8 mouse cellular contexts compared by ENCODE assay signal in the genomic region with DNA sequence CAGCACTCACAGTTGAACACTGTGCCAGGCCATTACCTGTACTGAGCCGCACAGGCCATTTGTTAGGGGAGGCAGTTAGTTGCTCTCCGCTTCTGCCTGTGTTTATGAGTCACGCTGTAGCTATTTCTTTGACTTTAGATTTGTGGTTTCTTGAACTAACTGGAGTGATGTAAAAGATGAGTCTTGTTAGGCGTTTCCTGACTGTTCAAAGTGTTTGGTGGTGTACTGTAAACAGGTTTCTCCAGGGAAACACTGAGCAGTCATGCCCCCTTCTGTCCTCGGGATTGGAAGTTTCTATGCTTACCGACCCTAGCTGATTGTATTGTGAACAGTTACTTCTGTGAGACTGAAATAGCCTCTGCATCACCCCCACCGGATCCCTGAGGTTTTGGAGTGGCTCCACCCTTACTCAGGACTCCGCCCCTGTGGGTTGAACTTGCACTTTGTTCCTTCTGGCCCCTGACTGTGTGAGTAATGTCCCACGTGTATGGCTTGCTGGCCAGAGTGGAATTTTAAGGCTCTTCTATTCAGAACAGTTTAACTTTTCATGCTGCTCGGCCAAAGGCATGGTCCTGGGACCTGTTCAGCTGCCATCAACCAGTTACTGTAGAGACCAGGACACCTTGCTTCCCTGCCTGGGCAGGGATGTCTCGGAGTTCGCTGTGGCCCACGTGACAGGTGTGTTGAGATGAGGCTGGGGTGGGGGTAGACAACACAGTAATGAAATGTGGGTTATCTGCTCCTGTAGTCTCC. TPM values are rescaled to one million over a fixed set of nuclear protein-coding genes. Genes with fewer than 3 reads are reported as not detected.
DNase-seq lines count a peak whose midpoint lies in the region; ATAC-seq and TF ChIP-seq lines count a peak whose summit lies in the region.

No protein-coding gene starts in this region.

- no peak for TF ChIP-seq CTCF in E14TG2a.4 (conservative IDR thresholded peaks at IDR 0.05; ENCODE audit: low read length)

- H3K36me3 ChIP-seq in E14TG2a.4 (ENCODE audit: insufficient read depth, low read length), result peaks cover 5% of the 10 kb centered on the region
- H3K36me3 ChIP-seq in forebrain, embryonic 16.5 days (ENCODE audit: control insufficient read depth, insufficient read depth), result no peaks in the 10 kb centered on the region
- no peaks in the 10 kb centered on the region for H3K36me3 ChIP-seq in hindbrain, embryonic 12.5 days
- no peaks in the 10 kb centered on the region for H3K36me3 ChIP-seq in limb, embryonic 15.5 days
- no peaks in the 10 kb centered on the region for H3K36me3 ChIP-seq in myocyte (ENCODE audit: control insufficient read depth, insufficient read depth)

- peak; percentile 18; the same call in 1 of the 2 replicates for ATAC-seq in forebrain, embryonic 16.5 days
- peak; percentile 33 for ATAC-seq in hindbrain, embryonic 12.5 days (ENCODE audit: low FRiP score)
- peak; percentile 83 for ATAC-seq in limb, embryonic 15.5 days (ENCODE audit: insufficient number of reproducible peaks, low FRiP score, low TSS enrichment, low read depth)

- no peak overlapping the region for H3K9ac ChIP-seq in forebrain, embryonic 16.5 days (replicated peaks; ENCODE audit: low read depth, low read length)
- H3K9ac ChIP-seq in hindbrain, embryonic 12.5 days, result no peak overlapping the region
- H3K9ac ChIP-seq in limb, embryonic 15.5 days, result no peak overlapping the region

- H3K4me3 ChIP-seq in E14TG2a.4 (replicated peaks; ENCODE audit: low read length), result peak overlapping the region; percentile 71
- H3K4me3 ChIP-seq in forebrain, embryonic 16.5 days (replicated peaks; ENCODE audit: low read length), result no peak overlapping the region
- H3K4me3 ChIP-seq in hindbrain, embryonic 12.5 days, result no peak overlapping the region
- H3K4me3 ChIP-seq in limb, embryonic 15.5 days, result peak overlapping the region; percentile 14; the same call in 1 of the 2 replicates
- peak overlapping the region; percentile 36 for H3K4me3 ChIP-seq in myocyte

- WGBS in forebrain, embryonic 16.5 days, result 25% methylated on average over 13 of the region's 13 CpGs
- WGBS in hindbrain, embryonic 12.5 days, result 30% methylated on average over 13 of the region's 13 CpGs
- WGBS in limb, embryonic 15.5 days, result 15% methylated on average over 13 of the region's 13 CpGs

- H3K4me1 ChIP-seq in E14TG2a.4 (replicated peaks; ENCODE audit: low read depth, low read length), result peaks cover 85% of the 10 kb centered on the region
- peaks cover 11% of the 10 kb centered on the region for H3K4me1 ChIP-seq in forebrain, embryonic 16.5 days (replicated peaks; ENCODE audit: control insufficient read depth, insufficient read depth, low read length)
- H3K4me1 ChIP-seq in hindbrain, embryonic 12.5 days, result peaks cover 23% of the 10 kb centered on the region
- peaks cover 25% of the 10 kb centered on the region for H3K4me1 ChIP-seq in limb, embryonic 15.5 days

- no peak overlapping the region for H3K27ac ChIP-seq in forebrain, embryonic 16.5 days (ENCODE audit: low read length)
- H3K27ac ChIP-seq in hindbrain, embryonic 12.5 days, result no peak overlapping the region
- H3K27ac ChIP-seq in limb, embryonic 15.5 days, result peak overlapping the region; percentile 79

- H3K27me3 ChIP-seq in E14TG2a.4 (ENCODE audit: insufficient read depth, low read length) (no peaks in the 10 kb centered on the region), myocyte (ENCODE audit: control insufficient read depth, insufficient read depth, insufficient read length) (no peaks in the 10 kb centered on the region)
- H3K27me3 ChIP-seq in forebrain, embryonic 16.5 days (replicated peaks; ENCODE audit: control insufficient read depth, insufficient read depth, low read length), result no peaks in the 10 kb centered on the region
- no peaks in the 10 kb centered on the region for H3K27me3 ChIP-seq in hindbrain, embryonic 12.5 days
- no peaks in the 10 kb centered on the region for H3K27me3 ChIP-seq in limb, embryonic 15.5 days

- H3ac ChIP-seq in myocyte (ENCODE audit: control insufficient read depth, insufficient read length), result no peak overlapping the region

- peak; percentile 90 for DNase-seq in adrenal gland, postnatal 14 days
- DNase-seq in thymus, postnatal 0 days (ENCODE audit: low spot score), result peak; percentile 84
- no peak for DNase-seq in cerebellum, adult 11 months

- peaks cover 66% of the 10 kb centered on the region for H3K79me2 ChIP-seq in myocyte (ENCODE audit: control insufficient read depth, insufficient read depth)

- TF ChIP-seq POLR2A in myocyte (IDR thresholded peaks at IDR 0.05; ENCODE audit: insufficient read length, low read depth), result peak; percentile 38

- H3K4me2 ChIP-seq in forebrain, embryonic 16.5 days (ENCODE audit: low read length), result 0 out of 2 replicates have a peak overlapping the region, but pooled peaks have one; percentile 10
- H3K4me2 ChIP-seq in hindbrain, embryonic 12.5 days (replicated peaks), result peak overlapping the region; percentile 19; the same call in 1 of the 2 replicates
- peak overlapping the region; percentile 35 for H3K4me2 ChIP-seq in limb, embryonic 15.5 days
- peak overlapping the region; percentile 94 for H3K4me2 ChIP-seq in myocyte (ENCODE audit: low read depth)

- no peaks in the 10 kb centered on the region; the same call in 1 of the 2 replicates for H3K9me3 ChIP-seq in E14TG2a.4 (ENCODE audit: low read length)
- H3K9me3 ChIP-seq in forebrain, embryonic 16.5 days (ENCODE audit: control insufficient read depth, low read length), result no peaks in the 10 kb centered on the region
- no peaks in the 10 kb centered on the region for H3K9me3 ChIP-seq in hindbrain, embryonic 12.5 days (replicated peaks)
- no peaks in the 10 kb centered on the region for H3K9me3 ChIP-seq in limb, embryonic 15.5 days

TF ChIP-seq in myocyte, 11 proteins besides CTCF, POLR2A, EP300 and RAD21:
- TF ChIP-seq SRF (IDR thresholded peaks at IDR 0.05; ENCODE audit: control insufficient read depth, insufficient read length, low read depth) (no peak), E2F4 (IDR thresholded peaks at IDR 0.05; ENCODE audit: insufficient read depth) (no peak), MAX (IDR thresholded peaks at IDR 0.05; ENCODE audit: low read depth) (no peak), POLR2AphosphoS2 (IDR thresholded peaks at IDR 0.05; ENCODE audit: insufficient read length, low read depth) (peak; percentile 11), TCF12 (IDR thresholded peaks at IDR 0.05; ENCODE audit: insufficient read depth, poor library complexity, severe bottlenecking) (no peak), CEBPB (IDR thresholded peaks at IDR 0.05; ENCODE audit: insufficient read depth, poor library complexity, severe bottlenecking) (no peak), MYOD1 (IDR thresholded peaks at IDR 0.05; ENCODE audit: control insufficient read depth in 1 of 3, insufficient read length in 2 of 3, low read depth in 2 of 3) (peak in 2 of 3 experiments; percentile 20 to 26), USF1 (IDR thresholded peaks at IDR 0.05; ENCODE audit: low read depth) (peak; percentile 11), TCF3 (IDR thresholded peaks at IDR 0.05; ENCODE audit: insufficient read length, low read depth) (no peak), MYOG (IDR thresholded peaks at IDR 0.05; ENCODE audit: control insufficient read depth in 1 of 3, insufficient read depth in 1 of 3, insufficient read length in 2 of 3, low read depth in 2 of 3) (peak in 1 of 3 experiments; percentile 18), REST (IDR thresholded peaks at IDR 0.05; ENCODE audit: insufficient read depth, insufficient read length) (no peak)

RNA-seq across cellular contexts. Expression of gene Abl2, which starts 57.0 kb away (rescaled TPM):
- total RNA-seq in adrenal gland, postnatal 14 days (2021), result 19.9 and 20.9 TPM in 2 replicates
- 7.4 TPM in 2 replicates for polyA plus RNA-seq in forebrain, embryonic 16.5 days (2015; fragmentation: Nextera tagmentation; extraction: Ambion mirVana)
- 6.6 and 7.5 TPM in 2 replicates for polyA plus RNA-seq in hindbrain, embryonic 12.5 days (2016; fragmentation: Nextera tagmentation; extraction: Ambion mirVana)
- polyA plus RNA-seq in limb, embryonic 15.5 days (2015; fragmentation: Nextera tagmentation; extraction: Ambion mirVana), result 3.6 and 3.9 TPM in 2 replicates
- polyA plus RNA-seq in myocyte (2012; fragmentation: generic; extraction: Trizol), result 17.9 TPM
- 2.4 and 3.7 TPM in 2 replicates for polyA plus RNA-seq in thymus, postnatal 0 days (2015; fragmentation: Nextera tagmentation; extraction: Ambion mirVana)

RNA-seq across cellular contexts. Expression of gene Tor3a, which starts 58.6 kb away (rescaled TPM):
- total RNA-seq in adrenal gland, postnatal 14 days (2021), result 10.6 and 13.8 TPM in 2 replicates
- polyA plus RNA-seq in forebrain, embryonic 16.5 days (2015; fragmentation: Nextera tagmentation; extraction: Ambion mirVana), result 4.4 TPM in 2 replicates
- 5.0 and 6.5 TPM in 2 replicates for polyA plus RNA-seq in hindbrain, embryonic 12.5 days (2016; fragmentation: Nextera tagmentation; extraction: Ambion mirVana)
- polyA plus RNA-seq in limb, embryonic 15.5 days (2015; fragmentation: Nextera tagmentation; extraction: Ambion mirVana), result 13.6 and 13.9 TPM in 2 replicates
- 45.9 TPM for polyA plus RNA-seq in myocyte (2012; fragmentation: generic; extraction: Trizol)
- polyA plus RNA-seq in thymus, postnatal 0 days (2015; fragmentation: Nextera tagmentation; extraction: Ambion mirVana), result 18.6 and 19.7 TPM in 2 replicates

Comparison
In these comparisons a context has a peak if more than half of its experiments do, and no peak if none do; other contexts are left out.
1. H3K4me3 ChIP-seq: peak in E14TG2a.4 (single experiment), limb, embryonic 15.5 days (single experiment) and myocyte (single experiment); none in forebrain, embryonic 16.5 days (single experiment) and hindbrain, embryonic 12.5 days (single experiment).
2. ATAC-seq: peak in every context shown above with its lines; median percentile 83 in limb, embryonic 15.5 days; 33 in hindbrain, embryonic 12.5 days; 18 in forebrain, embryonic 16.5 days.
3. H3K4me2 ChIP-seq: peak in every context shown above with its lines; median percentile 94 in myocyte; 35 in limb, embryonic 15.5 days; 19 in hindbrain, embryonic 12.5 days; 10 in forebrain, embryonic 16.5 days.